Mouse (Mus musculus) embryonic facial prominence, embryonic 13.5 days (tissue): ENCODE results near the gene Immt. TPM values are rescaled to one million over a fixed set of nuclear protein-coding genes. Genes with fewer than 3 reads are reported as not detected.
A peak's percentile ranks its signal among the peaks of the same experiment; 100 is the strongest.
"Not testable (repeated sequence)": the region's sequence is repeated elsewhere in the genome, so short reads cannot be mapped to it uniquely, and the experiment has no call there.

ENCODE experiments used
- ATAC-seq: fragments of 200-750 bp; cut with Nextera tagmentation; 2 replicates; pipeline ENCODE4 v1.8.0; 2017; ENCODE audit warnings: low read depth; ENCODE audit not compliant: insufficient number of reproducible peaks, insufficient read depth, low FRiP score, low TSS enrichment
- H3K27ac ChIP-seq: fragments of 300-500 bp; sonication (generic); 2 replicates; pipeline ENCODE4 v1.5.1; 2015; ENCODE audit warnings: moderate library complexity, mild to moderate bottlenecking, inconsistent platforms
- H3K27me3 ChIP-seq: fragments of 300-500 bp; sonication (generic); 2 replicates; pipeline ENCODE4 v1.6.1; 2015; ENCODE audit warnings: mild to moderate bottlenecking, inconsistent platforms
- H3K36me3 ChIP-seq: fragments of 300-500 bp; sonication (generic); 2 replicates; pipeline ENCODE4 v1.6.1; 2015; ENCODE audit warnings: mild to moderate bottlenecking, inconsistent platforms
- H3K4me1 ChIP-seq: fragments of 300-500 bp; sonication (generic); 2 replicates; pipeline ENCODE4 v1.6.1; 2015; ENCODE audit warnings: inconsistent platforms
- H3K4me2 ChIP-seq: fragments of 300-500 bp; sonication (generic); 2 replicates; pipeline ENCODE4 v1.6.1; 2015; ENCODE audit warnings: moderate library complexity, mild to moderate bottlenecking, inconsistent platforms
- H3K4me3 ChIP-seq: fragments of 300-500 bp; sonication (generic); 2 replicates; pipeline ENCODE4 v1.5.1; 2015; ENCODE audit warnings: mild to moderate bottlenecking, inconsistent platforms
- H3K9ac ChIP-seq: fragments of 300-500 bp; sonication (generic); 2 replicates; pipeline ENCODE4 v1.6.1; 2015; ENCODE audit warnings: mild to moderate bottlenecking, inconsistent platforms
- H3K9me3 ChIP-seq: fragments of 300-500 bp; sonication (generic); 2 replicates; pipeline ENCODE4 v1.6.1; 2016; ENCODE audit warnings: inconsistent platforms
- WGBS: fragments of 180-500 bp; shearing (Covaris S2); methylation state at CpG from one replicate; pipeline ENCODE4 v1.1.7; 2015; ENCODE audit warnings: mixed read lengths; 5-methylcytosine and 5-hydroxymethylcytosine counted together
- polyA plus RNA-seq: library from polyadenylated mRNA; unstranded; fragments of >200 nt; fragmentation: Nextera tagmentation; extraction: Ambion mirVana; gene quantifications from 2 replicates; pipeline ENCODE4 v1.2.1, GENCODE M21; 2015

Gene Immt
- polyA plus RNA-seq, 1 experiment from 2014 or later: 170 TPM

GRCm38 (mm10) chr6:71812820-71813219, 18.3 kb upstream of the Immt start:
- H3K27ac ChIP-seq: no peak overlapping the region
- H3K4me1 ChIP-seq: no peaks in the 10 kb centered on the region
- WGBS: 83% methylated on average over 2 of the region's 2 CpGs
- H3K36me3 ChIP-seq: peaks cover 72% of the 10 kb centered on the region
- H3K27me3 ChIP-seq: no peaks in the 10 kb centered on the region
- H3K4me3 ChIP-seq: no peak overlapping the region
- H3K4me2 ChIP-seq: no peak overlapping the region
- H3K9me3 ChIP-seq: no peaks in the 10 kb centered on the region
- no peak for ATAC-seq
- no peak overlapping the region for H3K9ac ChIP-seq

GRCm38 (mm10) chr6:71819764-71820292, 11.3 kb upstream of the Immt start:
- no peak for ATAC-seq
- H3K4me3 ChIP-seq: no peak overlapping the region
- WGBS: 86% methylated on average over 5 of the region's 5 CpGs
- no peaks in the 10 kb centered on the region for H3K27me3 ChIP-seq
- peaks cover 38% of the 10 kb centered on the region for H3K36me3 ChIP-seq
- H3K4me2 ChIP-seq: no peak overlapping the region
- no peak overlapping the region for H3K27ac ChIP-seq
- H3K9me3 ChIP-seq: no peaks in the 10 kb centered on the region
- peaks cover 11% of the 10 kb centered on the region for H3K4me1 ChIP-seq
- no peak overlapping the region for H3K9ac ChIP-seq

GRCm38 (mm10) chr6:71823085-71823484, 8.0 kb upstream of the Immt start:
- peak overlapping the region; percentile 48 for H3K27ac ChIP-seq
- H3K36me3 ChIP-seq: peaks cover 6% of the 10 kb centered on the region
- peak overlapping the region; percentile 74 for H3K9ac ChIP-seq
- ATAC-seq: no peak
- peak overlapping the region; percentile 68 for H3K4me3 ChIP-seq
- WGBS: 2% methylated on average over 7 of the region's 7 CpGs
- peak overlapping the region; percentile 76 for H3K4me2 ChIP-seq
- no peaks in the 10 kb centered on the region for H3K9me3 ChIP-seq
- H3K4me1 ChIP-seq: peaks cover 11% of the 10 kb centered on the region
- no peaks in the 10 kb centered on the region for H3K27me3 ChIP-seq

GRCm38 (mm10) chr6:71823488-71823887, 7.6 kb upstream of the Immt start:
- no peaks in the 10 kb centered on the region for H3K9me3 ChIP-seq
- ATAC-seq: peak; percentile 87
- H3K4me3 ChIP-seq: peak overlapping the region; percentile 68
- peaks cover 11% of the 10 kb centered on the region for H3K4me1 ChIP-seq
- H3K36me3 ChIP-seq: peaks cover 2% of the 10 kb centered on the region
- peak overlapping the region; percentile 76 for H3K4me2 ChIP-seq
- H3K27me3 ChIP-seq: no peaks in the 10 kb centered on the region
- under 1% methylated on average over 19 of the region's 19 CpGs for WGBS
- H3K27ac ChIP-seq: peak overlapping the region; percentile 48
- peak overlapping the region; percentile 74 for H3K9ac ChIP-seq

DNA sequence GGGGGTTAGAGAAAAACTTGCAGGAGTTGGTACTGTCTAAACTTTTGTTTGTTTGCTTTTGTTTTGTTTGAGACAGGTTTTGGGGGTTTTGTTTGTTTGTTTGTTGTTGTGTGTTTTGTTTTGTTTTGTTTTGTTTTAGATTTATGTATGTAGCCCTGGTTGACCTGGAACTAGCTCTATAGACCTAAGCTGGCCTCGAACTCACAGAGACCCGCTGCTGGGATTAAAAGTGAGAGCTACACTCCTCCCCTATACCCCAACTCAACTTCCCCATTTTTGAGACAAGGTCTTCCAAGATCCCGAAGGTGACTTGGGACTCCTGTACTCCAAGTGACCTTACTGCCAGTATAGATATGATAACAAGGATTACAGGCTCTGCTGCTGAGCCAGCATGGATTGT, 7.2 kb upstream of the Immt start:
- H3K4me2 ChIP-seq: peak overlapping the region; percentile 76
- no peaks in the 10 kb centered on the region for H3K27me3 ChIP-seq
- peak overlapping the region; percentile 74 for H3K9ac ChIP-seq
- peaks cover 11% of the 10 kb centered on the region for H3K4me1 ChIP-seq
- no peak overlapping the region for H3K27ac ChIP-seq
- H3K4me3 ChIP-seq: peak overlapping the region; percentile 68
- 32% methylated on average over 3 of the region's 3 CpGs for WGBS
- H3K9me3 ChIP-seq: no peaks in the 10 kb centered on the region
- H3K36me3 ChIP-seq: no peaks in the 10 kb centered on the region
- ATAC-seq: no peak

GRCm38 (mm10) chr6:71826869-71827268, 4.3 kb upstream of the Immt start, which contains the start of gene Mrpl35:
TSS of gene Mrpl35 (minus strand) at chr6:71826969.
- 35% methylated on average over 1 of the region's 1 CpGs for WGBS
- Histone ChIP-seq H3K27me3 (no peaks in the 10 kb centered on the region), H3K9me3 (no peaks in the 10 kb centered on the region), H3K9ac (no peak within 1 kb of the TSS), H3K4me2 (no peak within 1 kb of the TSS), H3K4me1 (peaks cover 10% of the 10 kb centered on the region), H3K27ac (no peak within 1 kb of the TSS), H3K4me3 (no peak within 1 kb of the TSS), H3K36me3 (no peaks in the 10 kb centered on the region)
- ATAC-seq: no peak

DNA sequence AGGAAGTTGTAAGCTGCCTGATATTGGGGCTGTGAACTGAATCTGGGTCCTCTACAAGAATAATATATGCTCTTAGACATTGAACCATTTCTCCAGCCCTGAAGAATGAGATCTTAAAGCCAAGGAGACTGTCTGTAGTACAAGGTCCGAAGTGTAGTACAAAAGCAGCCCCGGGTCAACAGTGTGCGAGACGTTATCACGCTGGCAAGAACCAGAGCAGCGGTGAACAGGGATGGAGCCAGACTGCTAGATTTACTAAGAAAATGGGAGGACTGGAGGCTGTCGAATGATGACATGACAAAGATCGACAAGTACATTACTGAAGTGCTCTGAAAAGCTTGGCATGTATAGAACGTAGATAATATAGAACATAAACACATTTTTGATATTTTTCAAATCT, 1.4 kb upstream of the Immt start:
- Histone ChIP-seq H3K9me3 (no peaks in the 10 kb centered on the region), H3K27me3 (no peaks in the 10 kb centered on the region), H3K4me2 (no peak overlapping the region), H3K4me1 (peaks cover 12% of the 10 kb centered on the region), H3K27ac (no peak overlapping the region), H3K4me3 (no peak overlapping the region), H3K36me3 (peaks cover 7% of the 10 kb centered on the region; the same call in 1 of the 2 replicates), H3K9ac (no peak overlapping the region)
- ATAC-seq: no peak
- 85% methylated on average over 9 of the region's 9 CpGs for WGBS

GRCm38 (mm10) chr6:71831581-71831960, 440 bp downstream of the Immt start:
- peak overlapping the region; percentile 89 for H3K9ac ChIP-seq
- H3K4me1 ChIP-seq: peaks cover 12% of the 10 kb centered on the region
- H3K4me3 ChIP-seq: peak overlapping the region; percentile 90
- peak; percentile 99 for ATAC-seq
- under 1% methylated on average over 21 of the region's 21 CpGs for WGBS
- H3K36me3 ChIP-seq: peaks cover 21% of the 10 kb centered on the region
- H3K9me3 ChIP-seq: no peaks in the 10 kb centered on the region
- H3K27ac ChIP-seq: peak overlapping the region; percentile 88
- H3K4me2 ChIP-seq: peak overlapping the region; percentile 84
- H3K27me3 ChIP-seq: no peaks in the 10 kb centered on the region

GRCm38 (mm10) chr6:71836811-71837210, 5.7 kb downstream of the Immt start:
- Histone ChIP-seq H3K27ac (no peak overlapping the region), H3K36me3 (peaks cover 21% of the 10 kb centered on the region), H3K4me3 (no peak overlapping the region), H3K9me3 (no peaks in the 10 kb centered on the region), H3K4me1 (peaks cover 12% of the 10 kb centered on the region), H3K27me3 (no peaks in the 10 kb centered on the region), H3K4me2 (no peak overlapping the region), H3K9ac (no peak overlapping the region)
- ATAC-seq: no peak
- whole genome bisulfite sequencing: 77% methylated on average over 2 of the region's 2 CpGs

DNA sequence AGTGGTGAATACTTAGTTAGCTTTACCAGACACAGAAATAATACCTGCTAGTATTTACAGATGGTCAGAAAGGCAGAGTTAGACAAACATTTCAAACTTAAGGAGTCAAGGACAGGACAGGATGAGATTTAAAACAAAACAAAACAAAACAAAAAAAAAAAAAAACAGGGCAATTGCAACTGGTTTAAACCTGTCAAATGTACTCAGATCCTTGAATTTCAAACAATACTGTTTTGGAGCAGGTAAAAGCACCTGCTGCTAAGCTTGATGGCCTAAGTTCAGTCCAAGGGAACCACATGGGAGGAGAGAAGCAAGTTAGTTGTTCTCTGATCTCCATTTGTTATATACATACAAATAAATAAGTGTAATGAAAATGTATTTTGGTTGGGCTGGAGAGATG, 8.7 kb downstream of the Immt start:
- H3K4me2 ChIP-seq: no peak overlapping the region
- H3K27me3 ChIP-seq: no peaks in the 10 kb centered on the region
- no peak overlapping the region for H3K27ac ChIP-seq
- H3K9ac ChIP-seq: no peak overlapping the region
- no peak overlapping the region for H3K4me3 ChIP-seq
- H3K4me1 ChIP-seq: no peaks in the 10 kb centered on the region
- H3K36me3 ChIP-seq: peaks cover 17% of the 10 kb centered on the region
- no peak for ATAC-seq
- H3K9me3 ChIP-seq: no peaks in the 10 kb centered on the region

DNA sequence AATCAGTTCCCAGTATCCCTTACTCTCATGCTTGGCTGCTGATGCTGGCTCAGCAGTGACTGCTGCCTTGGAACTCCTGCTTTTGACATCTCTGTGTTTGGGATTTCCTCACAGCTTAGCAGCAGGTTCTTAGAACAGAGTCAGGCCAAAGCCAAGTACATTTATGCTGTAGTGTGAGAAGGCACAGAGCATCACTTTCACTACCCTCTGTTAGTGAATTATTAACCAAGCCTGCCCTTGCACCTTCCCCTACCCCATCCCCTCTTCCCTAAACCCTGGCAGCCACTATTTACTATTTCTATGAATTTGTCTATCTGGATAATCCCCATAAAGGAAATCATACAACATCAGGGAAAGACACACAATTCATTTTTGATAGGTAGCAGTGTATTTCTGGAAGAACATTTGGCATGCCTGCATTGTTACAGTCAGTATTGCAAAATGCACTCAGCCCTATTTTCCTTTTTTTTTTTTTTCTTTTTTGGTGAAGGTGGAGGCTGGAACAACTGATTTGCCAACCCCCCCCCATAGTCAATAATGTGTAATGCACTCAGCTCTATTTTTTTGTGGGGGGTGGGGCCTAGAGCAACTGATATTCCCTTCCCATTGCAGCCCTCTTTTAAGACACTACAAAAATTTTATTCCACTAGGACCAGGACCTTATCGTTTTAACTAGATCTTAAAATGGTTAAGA, 9.6 kb downstream of the Immt start:
- ATAC-seq: no peak
- H3K9me3 ChIP-seq: no peaks in the 10 kb centered on the region
- no peak overlapping the region for H3K4me3 ChIP-seq
- no peak overlapping the region for H3K9ac ChIP-seq
- H3K27ac ChIP-seq: no peak overlapping the region
- WGBS: 96% methylated on average over 1 of the region's 1 CpGs
- no peaks in the 10 kb centered on the region for H3K4me1 ChIP-seq
- H3K36me3 ChIP-seq: peaks cover 13% of the 10 kb centered on the region
- no peaks in the 10 kb centered on the region for H3K27me3 ChIP-seq
- no peak overlapping the region for H3K4me2 ChIP-seq

GRCm38 (mm10) chr6:71846906-71847305, 15.8 kb downstream of the Immt start:
- H3K9me3 ChIP-seq, H3K27me3 ChIP-seq, H3K4me3 ChIP-seq, H3K27ac ChIP-seq, H3K4me1 ChIP-seq, H3K9ac ChIP-seq, H3K4me2 ChIP-seq, ATAC-seq: not testable (repeated sequence)
- 89% methylated on average over 6 of the region's 6 CpGs for WGBS
- peaks cover 42% of the 10 kb centered on the region for H3K36me3 ChIP-seq
